Mouse (Mus musculus) layer of hippocampus, adult 9-10 months (tissue): Measurements from ENCODE around the gene 1700001C19Rik.

ENCODE experiments used
- DNase-seq: peaks from one replicate; pipeline ENCODE4 v3.0.0; 2022; ENCODE audit warnings: low spot score

1700001C19Rik gene

GRCm38 (mm10) chr17:47371451-47371850 lies 65.7 kb downstream of the 1700001C19Rik start:
- peak; percentile 65 for DNase-seq

DNA sequence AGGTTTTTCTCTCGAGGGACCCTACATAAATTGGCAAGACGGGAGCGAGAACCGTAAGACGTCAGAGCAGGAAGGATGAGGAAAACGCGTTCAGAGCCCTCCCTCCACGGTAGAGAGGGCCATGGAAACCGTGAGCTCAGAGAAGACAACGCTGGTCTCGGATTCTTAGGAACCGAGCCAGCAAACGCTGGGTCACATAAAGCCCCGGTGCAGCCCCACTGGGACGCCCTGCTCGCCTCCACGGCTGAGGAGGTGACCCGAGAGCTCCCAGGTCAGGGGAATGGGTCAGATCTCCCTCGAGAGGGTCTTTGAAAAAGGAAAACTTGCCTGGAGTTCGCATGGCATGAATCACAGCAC lies 68.1 kb downstream of the 1700001C19Rik start:
- DNase-seq, result no peak

DNA sequence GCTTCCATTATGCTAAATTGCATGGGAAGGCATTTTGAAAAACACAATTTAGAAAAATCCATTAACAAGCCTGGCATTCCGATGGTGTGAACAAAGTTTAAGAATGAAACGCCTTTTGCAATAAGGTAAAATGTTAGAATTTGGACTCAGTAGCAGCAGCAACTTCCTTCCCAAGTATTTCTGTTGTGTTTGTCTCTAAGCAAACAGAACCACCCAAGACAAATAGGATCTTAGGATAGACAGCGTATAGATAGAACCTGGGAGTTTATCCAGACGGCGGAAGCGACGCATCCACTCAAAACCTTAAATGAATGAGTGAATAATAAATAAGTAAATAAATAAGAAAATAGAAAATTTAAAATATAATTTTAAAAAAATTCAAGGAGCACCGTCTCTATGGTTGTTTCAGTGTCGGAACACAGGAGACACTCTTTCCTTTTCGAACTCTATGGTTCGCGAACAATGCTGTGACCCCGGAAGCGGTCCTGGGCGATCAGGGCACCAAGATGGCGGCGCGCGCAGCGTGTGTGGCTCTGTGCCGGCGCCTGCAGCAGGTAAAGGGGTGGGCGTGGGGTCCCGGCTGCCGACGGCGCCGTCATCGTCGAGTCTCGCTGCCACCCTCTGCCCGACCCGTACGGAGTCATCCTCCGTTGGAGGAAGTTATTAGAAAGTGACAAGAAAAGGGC lies 68.6 kb downstream of the 1700001C19Rik start, which contains the start of gene Mrps10:
Gene Mrps10, plus strand, starts transcription at position 487 of the 686 bp plus-strand sequence.
- peak; percentile 82 for DNase-seq
